Mouse (Mus musculus): ENCODE data around the gene Ctnnbl1. TPM values are rescaled to one million over a fixed set of nuclear protein-coding genes. Genes with fewer than 3 reads are reported as not detected.

Ctnnbl1 gene
- polyA plus RNA-seq (2015; fragmentation: Nextera tagmentation; extraction: Ambion mirVana): 62.7 and 63.6 TPM in 2 replicates

DNA sequence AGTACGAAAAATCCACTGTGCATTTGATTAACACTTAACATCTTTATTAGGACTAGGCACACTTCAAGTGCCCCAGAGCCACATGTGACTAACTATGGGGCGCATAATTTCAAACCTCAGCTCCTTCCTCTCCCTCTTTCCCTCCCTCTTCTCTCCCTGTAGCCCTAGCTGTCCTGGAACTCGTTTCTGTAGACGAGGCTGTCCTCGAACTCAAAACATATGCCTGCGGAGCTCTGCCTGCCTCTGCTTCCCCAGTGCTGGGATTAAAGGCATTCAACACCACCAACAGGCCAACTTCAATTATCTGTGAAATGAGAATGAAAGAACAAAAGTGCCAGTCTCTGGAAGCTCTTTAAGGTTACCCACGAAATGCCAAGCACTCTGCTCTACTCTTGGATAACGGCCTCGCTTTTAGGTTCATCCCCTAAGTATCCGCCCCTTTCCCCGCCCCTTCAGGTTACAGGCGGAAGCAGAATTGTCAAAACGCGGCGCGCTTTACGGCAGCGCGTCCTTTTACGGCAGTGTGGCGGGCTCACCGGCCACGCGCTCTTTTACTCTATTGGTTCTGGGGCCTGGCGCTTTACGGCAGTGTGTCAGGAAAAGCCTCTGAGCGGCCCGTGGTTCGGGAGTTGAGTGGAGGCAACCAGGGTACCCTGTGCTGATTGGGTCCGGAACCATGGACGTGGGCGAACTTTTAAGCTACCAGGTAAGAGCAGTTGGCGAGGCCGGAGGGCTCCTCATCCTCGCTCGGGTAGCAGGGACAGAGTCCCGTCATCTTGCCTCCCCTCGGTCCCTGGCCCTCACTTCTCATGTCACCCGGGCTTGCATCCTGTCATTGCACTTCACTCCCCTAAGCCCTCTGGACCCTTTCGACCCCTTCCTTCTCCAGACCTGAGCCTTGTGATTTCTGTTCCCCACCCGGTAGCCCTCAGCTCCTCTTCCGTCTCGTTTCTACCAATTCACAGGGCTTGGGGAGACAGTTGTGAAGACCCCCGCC lies at the start of gene Ctnnbl1:
TSS of gene Ctnnbl1 (plus strand) at position 548 of the 997 bp plus-strand sequence.
- no peaks in the 10 kb centered on the region for H3K9me3 ChIP-seq (replicated peaks; ENCODE audit: control insufficient read depth, low read length, poor library complexity, severe bottlenecking)
- peak; percentile 94 for ATAC-seq
- no peaks in the 10 kb centered on the region for H3K27me3 ChIP-seq (ENCODE audit: control insufficient read depth, insufficient read depth, low read depth, low read length)
- H3K4me1 ChIP-seq (ENCODE audit: control insufficient read depth, insufficient read depth, low read length): peaks cover 10% of the 10 kb centered on the region
- H3K9ac ChIP-seq (ENCODE audit: low read depth, low read length): peak within 1 kb of the TSS; percentile 81
- peak within 1 kb of the TSS; percentile 18; the same call in 1 of the 2 replicates for H3K27ac ChIP-seq (ENCODE audit: low read length)
- peak within 1 kb of the TSS; percentile 88 for H3K4me3 ChIP-seq (ENCODE audit: low read depth, low read length)
- WGBS: 11% methylated on average over 44 of the region's 44 CpGs
- H3K4me2 ChIP-seq (ENCODE audit: low read length): peak within 1 kb of the TSS; percentile 85
- no peaks in the 10 kb centered on the region for H3K36me3 ChIP-seq (ENCODE audit: control insufficient read depth, insufficient read depth, low read length)

DNA sequence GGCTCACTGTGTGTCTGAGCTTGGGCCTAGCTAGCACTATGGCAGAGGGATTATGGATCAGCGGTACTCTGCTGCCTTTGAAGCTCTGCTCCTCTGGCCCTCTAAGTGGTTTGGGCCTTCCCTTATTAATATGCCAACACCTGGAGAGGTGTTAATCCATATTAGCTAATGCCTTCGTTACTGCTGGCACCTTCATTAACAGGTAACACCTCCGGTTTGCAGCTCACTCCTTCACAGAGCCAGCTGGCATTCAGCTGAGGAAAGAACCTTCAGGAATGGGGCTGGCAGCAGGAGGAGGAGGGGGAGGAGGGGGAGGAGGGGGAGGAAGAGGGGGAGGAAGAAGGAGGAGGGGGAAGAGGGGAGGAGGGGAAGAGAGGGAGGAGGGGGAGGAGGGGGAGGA lies 49.7 kb upstream of the Ctnnbl1 start:
- ATAC-seq: no peak
- peaks cover 4% of the 10 kb centered on the region for H3K4me1 ChIP-seq (ENCODE audit: control insufficient read depth, insufficient read depth, low read length)
- H3K9me3 ChIP-seq (replicated peaks; ENCODE audit: control insufficient read depth, low read length, poor library complexity, severe bottlenecking): no peaks in the 10 kb centered on the region
- no peak overlapping the region for H3K9ac ChIP-seq (ENCODE audit: low read depth, low read length)
- H3K27ac ChIP-seq (ENCODE audit: low read length): no peak overlapping the region
- H3K4me3 ChIP-seq (ENCODE audit: low read depth, low read length): no peak overlapping the region
- no peak overlapping the region for H3K4me2 ChIP-seq (ENCODE audit: low read length)
- no peaks in the 10 kb centered on the region for H3K36me3 ChIP-seq (ENCODE audit: control insufficient read depth, insufficient read depth, low read length)
- WGBS: 49% methylated on average over 3 of the region's 3 CpGs
- H3K27me3 ChIP-seq (ENCODE audit: control insufficient read depth, insufficient read depth, low read depth, low read length): no peaks in the 10 kb centered on the region

DNA sequence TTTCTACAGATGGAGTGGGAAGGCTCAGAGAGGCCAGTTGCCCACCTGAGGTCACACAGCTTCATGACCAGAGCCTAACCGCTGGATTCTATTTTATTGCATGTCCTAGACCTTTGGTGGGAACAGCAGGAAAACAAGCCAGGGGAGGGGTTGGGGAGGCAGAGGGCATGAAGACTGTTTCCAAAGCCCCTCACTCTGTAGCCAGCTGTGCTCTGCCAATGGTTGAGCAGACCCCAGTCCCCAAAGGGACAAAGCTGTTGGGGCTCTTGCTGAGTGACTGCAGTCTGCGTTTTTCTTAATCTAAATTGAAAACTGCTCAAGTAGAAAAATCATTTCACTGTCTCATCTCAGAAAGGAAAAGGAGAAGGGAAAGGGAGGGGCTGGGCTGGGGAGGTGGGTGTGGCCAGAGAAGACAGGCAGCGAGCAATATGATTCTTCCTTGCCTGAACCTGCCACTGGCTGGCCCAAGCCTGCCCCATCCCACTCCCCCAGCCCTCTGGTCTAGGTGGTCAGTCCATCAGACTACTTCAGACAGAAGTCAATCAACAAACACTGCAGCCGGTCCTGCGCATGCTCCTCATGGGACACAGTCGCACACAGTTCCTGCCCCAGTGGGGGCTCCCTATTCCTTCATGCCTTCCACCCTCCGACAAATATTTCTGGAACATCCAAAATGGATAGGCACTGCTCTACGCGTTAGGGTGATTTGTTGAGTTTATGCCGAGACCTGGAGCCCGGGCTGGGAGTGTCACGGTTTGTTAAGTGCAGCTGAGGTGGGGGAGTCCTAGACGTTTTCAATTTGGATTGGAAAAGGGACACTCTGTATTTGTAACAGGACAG lies 45.7 kb upstream of the Ctnnbl1 start:
- 42% methylated on average over 13 of the region's 13 CpGs for WGBS
- H3K9ac ChIP-seq (ENCODE audit: low read depth, low read length): no peak overlapping the region
- H3K4me3 ChIP-seq (ENCODE audit: low read depth, low read length): no peak overlapping the region
- no peaks in the 10 kb centered on the region for H3K27me3 ChIP-seq (ENCODE audit: control insufficient read depth, insufficient read depth, low read depth, low read length)
- H3K36me3 ChIP-seq (ENCODE audit: control insufficient read depth, insufficient read depth, low read length): no peaks in the 10 kb centered on the region
- peak; percentile 60; the same call in 1 of the 2 replicates for ATAC-seq
- H3K4me1 ChIP-seq (ENCODE audit: control insufficient read depth, insufficient read depth, low read length): peaks cover 10% of the 10 kb centered on the region
- H3K9me3 ChIP-seq (replicated peaks; ENCODE audit: control insufficient read depth, low read length, poor library complexity, severe bottlenecking): no peaks in the 10 kb centered on the region
- H3K27ac ChIP-seq (ENCODE audit: low read length): peak overlapping the region; percentile 31; the same call in 1 of the 2 replicates
- no peak overlapping the region for H3K4me2 ChIP-seq (ENCODE audit: low read length)

DNA sequence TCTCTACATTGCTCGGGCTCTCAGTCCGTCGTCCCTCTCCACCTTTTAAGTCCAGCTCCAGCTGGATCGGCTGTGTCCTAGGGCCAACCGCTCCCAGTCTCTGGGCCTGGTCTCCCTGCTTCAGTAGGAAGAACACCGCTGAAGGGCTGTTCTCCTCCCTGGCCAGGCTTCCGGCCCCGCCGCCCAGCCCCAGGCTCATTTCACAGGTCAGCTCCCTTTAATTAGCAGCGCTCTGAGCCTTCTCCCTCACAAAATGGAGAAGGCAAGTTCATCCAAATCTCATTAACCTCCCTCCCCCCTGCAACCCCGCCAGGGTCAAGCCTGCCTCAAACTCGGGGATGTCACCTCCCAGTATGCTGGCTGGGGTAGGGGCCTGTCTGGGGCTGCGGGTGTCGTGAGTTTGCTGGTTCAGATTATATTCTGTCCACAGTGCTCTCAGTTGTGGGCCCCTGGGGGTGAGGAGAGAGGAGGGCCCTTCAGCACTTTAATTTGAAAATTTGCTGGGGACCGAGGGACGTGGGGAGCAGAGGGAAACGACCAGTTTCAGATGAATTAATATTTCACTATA lies 44.8 kb upstream of the Ctnnbl1 start:
- Histone ChIP-seq H3K4me2 (ENCODE audit: low read length) (no peak overlapping the region), H3K4me1 (ENCODE audit: control insufficient read depth, insufficient read depth, low read length) (peaks cover 10% of the 10 kb centered on the region), H3K4me3 (ENCODE audit: low read depth, low read length) (no peak overlapping the region), H3K9me3 (replicated peaks; ENCODE audit: control insufficient read depth, low read length, poor library complexity, severe bottlenecking) (no peaks in the 10 kb centered on the region), H3K27me3 (ENCODE audit: control insufficient read depth, insufficient read depth, low read depth, low read length) (no peaks in the 10 kb centered on the region), H3K9ac (ENCODE audit: low read depth, low read length) (no peak overlapping the region), H3K36me3 (ENCODE audit: control insufficient read depth, insufficient read depth, low read length) (no peaks in the 10 kb centered on the region), H3K27ac (ENCODE audit: low read length) (no peak overlapping the region)
- ATAC-seq: no peak
- WGBS: 14% methylated on average over 17 of the region's 17 CpGs

DNA sequence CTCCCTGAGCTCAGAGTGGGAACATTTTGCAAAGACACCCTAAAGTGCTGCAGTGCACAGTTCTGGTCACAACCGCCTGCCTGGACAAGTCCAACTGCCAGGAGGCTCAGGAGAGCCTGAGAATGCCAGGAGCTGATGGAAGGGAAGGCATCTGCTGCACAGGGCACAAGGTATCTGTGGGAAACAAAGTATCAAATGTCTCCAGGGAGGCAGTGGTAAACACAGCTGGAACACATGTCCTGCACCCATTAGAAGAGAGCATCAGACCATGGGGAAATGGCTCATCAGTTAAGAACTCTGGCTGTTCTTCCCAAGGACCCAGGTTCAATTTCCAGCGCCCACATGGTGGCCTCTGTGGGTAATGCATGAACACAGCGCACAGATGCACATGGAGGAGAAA lies 43.6 kb upstream of the Ctnnbl1 start:
- Histone ChIP-seq H3K4me3 (ENCODE audit: low read depth, low read length) (no peak overlapping the region), H3K4me2 (ENCODE audit: low read length) (no peak overlapping the region), H3K27ac (ENCODE audit: low read length) (no peak overlapping the region), H3K27me3 (ENCODE audit: control insufficient read depth, insufficient read depth, low read depth, low read length) (no peaks in the 10 kb centered on the region), H3K4me1 (ENCODE audit: control insufficient read depth, insufficient read depth, low read length) (peaks cover 10% of the 10 kb centered on the region), H3K9ac (ENCODE audit: low read depth, low read length) (no peak overlapping the region), H3K9me3 (replicated peaks; ENCODE audit: control insufficient read depth, low read length, poor library complexity, severe bottlenecking) (no peaks in the 10 kb centered on the region), H3K36me3 (ENCODE audit: control insufficient read depth, insufficient read depth, low read length) (no peaks in the 10 kb centered on the region)
- ATAC-seq: no peak
- 85% methylated on average over 3 of the region's 3 CpGs for WGBS

DNA sequence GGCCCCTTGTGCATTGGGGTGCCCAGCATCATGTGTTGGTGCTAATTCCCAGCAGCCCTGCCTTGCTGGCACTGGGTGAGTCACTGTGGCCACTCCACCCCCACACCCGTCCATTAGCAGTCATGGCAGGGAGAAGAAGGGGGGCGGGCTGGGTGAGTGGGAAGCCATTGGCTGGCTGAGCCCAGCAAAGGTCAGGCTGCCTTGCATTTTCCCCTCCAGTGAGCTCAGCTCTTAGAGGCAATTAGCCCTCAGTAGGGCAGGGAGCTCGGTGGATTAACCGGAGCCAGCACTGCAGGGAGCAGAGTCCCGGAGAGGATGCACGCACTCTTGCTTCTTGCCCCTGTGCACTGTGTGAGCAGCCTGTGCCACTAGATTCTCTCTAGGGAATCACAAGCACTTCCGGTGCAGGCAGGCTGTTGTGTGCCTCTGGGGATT lies 40.9 kb upstream of the Ctnnbl1 start:
- H3K9ac ChIP-seq (ENCODE audit: low read depth, low read length): no peak overlapping the region
- 6% methylated on average over 7 of the region's 7 CpGs for WGBS
- no peaks in the 10 kb centered on the region for H3K9me3 ChIP-seq (replicated peaks; ENCODE audit: control insufficient read depth, low read length, poor library complexity, severe bottlenecking)
- no peaks in the 10 kb centered on the region for H3K27me3 ChIP-seq (ENCODE audit: control insufficient read depth, insufficient read depth, low read depth, low read length)
- H3K27ac ChIP-seq (ENCODE audit: low read length): peak overlapping the region; percentile 6; the same call in 1 of the 2 replicates
- peaks cover 22% of the 10 kb centered on the region for H3K4me1 ChIP-seq (ENCODE audit: control insufficient read depth, insufficient read depth, low read length)
- H3K4me2 ChIP-seq (ENCODE audit: low read length): no peak overlapping the region
- peak; percentile 75 for ATAC-seq
- no peaks in the 10 kb centered on the region for H3K36me3 ChIP-seq (ENCODE audit: control insufficient read depth, insufficient read depth, low read length)
- H3K4me3 ChIP-seq (ENCODE audit: low read depth, low read length): no peak overlapping the region

DNA sequence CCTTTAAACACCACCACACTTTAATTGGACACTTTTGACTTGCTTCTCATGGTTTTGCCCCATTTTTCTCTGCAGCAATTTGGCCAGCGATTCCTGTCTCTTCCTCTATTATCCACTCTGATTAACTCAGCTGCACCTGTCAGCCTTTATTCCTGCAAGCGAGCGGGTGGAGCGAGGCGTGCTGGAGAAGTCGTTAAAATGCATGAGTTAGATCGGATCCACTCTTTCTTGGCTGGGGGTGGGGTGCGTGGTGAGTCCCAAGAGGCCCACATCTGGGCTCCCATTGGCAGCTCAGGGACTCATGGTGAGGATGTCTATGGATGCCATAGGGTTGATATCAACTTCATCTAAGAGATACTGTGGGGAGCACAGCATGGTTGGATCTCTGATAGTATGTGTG lies 34.0 kb upstream of the Ctnnbl1 start:
- peaks cover 44% of the 10 kb centered on the region for H3K4me1 ChIP-seq (ENCODE audit: control insufficient read depth, insufficient read depth, low read length)
- H3K9me3 ChIP-seq (replicated peaks; ENCODE audit: control insufficient read depth, low read length, poor library complexity, severe bottlenecking): no peaks in the 10 kb centered on the region
- peak overlapping the region; percentile 19; the same call in 1 of the 2 replicates for H3K4me2 ChIP-seq (ENCODE audit: low read length)
- no peak for ATAC-seq
- WGBS: 4% methylated on average over 8 of the region's 8 CpGs
- no peaks in the 10 kb centered on the region for H3K36me3 ChIP-seq (ENCODE audit: control insufficient read depth, insufficient read depth, low read length)
- H3K27ac ChIP-seq (ENCODE audit: low read length): peak overlapping the region; percentile 43; the same call in 1 of the 2 replicates
- H3K4me3 ChIP-seq (ENCODE audit: low read depth, low read length): no peak overlapping the region
- 0 out of 2 replicates have a peak overlapping the region, but pooled peaks have one; percentile 14 for H3K9ac ChIP-seq (ENCODE audit: low read depth, low read length)
- H3K27me3 ChIP-seq (ENCODE audit: control insufficient read depth, insufficient read depth, low read depth, low read length): no peaks in the 10 kb centered on the region

DNA sequence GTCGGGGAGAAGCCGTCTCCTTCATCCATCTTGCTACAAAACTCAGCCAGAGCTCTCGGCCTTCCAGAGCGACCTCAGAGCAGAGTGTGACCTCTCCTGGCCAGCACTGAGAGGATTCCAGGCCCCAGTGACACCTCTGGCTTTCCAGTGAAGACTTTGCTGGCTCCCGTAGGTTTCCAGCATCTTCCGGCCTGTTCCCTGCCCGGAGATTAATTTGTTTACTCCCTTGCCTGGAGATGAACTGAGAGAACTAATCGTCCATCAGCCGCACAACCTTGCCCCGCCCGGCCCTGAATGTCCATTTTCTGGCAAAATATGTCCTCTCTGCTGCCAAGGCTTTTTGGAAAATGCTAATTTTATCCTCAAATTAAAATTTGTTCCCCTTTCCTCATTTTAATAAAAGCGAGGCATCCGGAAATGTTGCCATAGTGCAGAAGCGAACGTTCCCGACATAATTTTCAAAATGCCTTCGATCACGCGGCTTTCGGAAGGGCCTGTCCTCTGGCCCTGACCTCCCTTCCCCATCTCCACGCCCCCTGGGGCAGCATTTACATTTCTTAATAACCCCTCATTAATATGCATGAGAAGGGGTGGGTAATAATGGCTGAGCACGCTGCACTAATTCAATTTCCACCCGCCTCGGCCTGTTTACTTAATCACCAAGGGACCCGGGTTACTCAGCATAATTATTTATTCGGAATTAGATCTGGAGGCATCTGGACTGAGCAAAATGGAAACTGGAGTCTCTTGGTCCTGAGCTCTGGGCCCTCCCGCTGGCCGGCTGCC lies 32.0 kb upstream of the Ctnnbl1 start:
- no peaks in the 10 kb centered on the region for H3K27me3 ChIP-seq (ENCODE audit: control insufficient read depth, insufficient read depth, low read depth, low read length)
- peak; percentile 31; the same call in 1 of the 2 replicates for ATAC-seq
- no peaks in the 10 kb centered on the region for H3K36me3 ChIP-seq (ENCODE audit: control insufficient read depth, insufficient read depth, low read length)
- peak overlapping the region; percentile 53 for H3K27ac ChIP-seq (ENCODE audit: low read length)
- no peak overlapping the region for H3K9ac ChIP-seq (ENCODE audit: low read depth, low read length)
- H3K4me2 ChIP-seq (ENCODE audit: low read length): peak overlapping the region; percentile 5; the same call in 1 of the 2 replicates
- 17% methylated on average over 28 of the region's 28 CpGs for WGBS
- H3K9me3 ChIP-seq (replicated peaks; ENCODE audit: control insufficient read depth, low read length, poor library complexity, severe bottlenecking): no peaks in the 10 kb centered on the region
- no peak overlapping the region for H3K4me3 ChIP-seq (ENCODE audit: low read depth, low read length)
- H3K4me1 ChIP-seq (ENCODE audit: control insufficient read depth, insufficient read depth, low read length): peaks cover 34% of the 10 kb centered on the region

Measured in midbrain, embryonic 16.5 days (tissue).